Mouse (Mus musculus): ENCODE measurements around the gene Elfn1.
A peak's percentile ranks its signal among the peaks of the same experiment; 100 is the strongest.
"Not testable (repeated sequence)": the region's sequence is repeated elsewhere in the genome, so short reads cannot be mapped to it uniquely, and the experiment has no call there.

Gene Elfn1

GRCm38 (mm10) chr5:139970186-139970631, 62.5 kb downstream of the Elfn1 start:
- no peak for DNase-seq (ENCODE audit: low read depth, low spot score)

GRCm38 (mm10) chr5:139976584-139976983, 68.8 kb downstream of the Elfn1 start:
- no peak for DNase-seq (ENCODE audit: low read depth, low spot score)

- DNase-seq (ENCODE audit: low read depth, low spot score), result no peak
These were observed 69.7 kb downstream of the Elfn1 start for GRCm38 (mm10) chr5:139977476-139977875.

- no peak for DNase-seq (ENCODE audit: low read depth, low spot score)
These were observed 71.0 kb downstream of the Elfn1 start for GRCm38 (mm10) chr5:139978525-139979276.

- DNase-seq (ENCODE audit: low read depth, low spot score), result no peak
These were observed 71.6 kb downstream of the Elfn1 start for GRCm38 (mm10) chr5:139979371-139979770.

GRCm38 (mm10) chr5:139981976-139982375, 74.2 kb downstream of the Elfn1 start:
- no peak for DNase-seq (ENCODE audit: low read depth, low spot score)

- DNase-seq (ENCODE audit: low read depth, low spot score), result no peak
These were observed 77.5 kb downstream of the Elfn1 start for GRCm38 (mm10) chr5:139985073-139985746.

- no peak for DNase-seq (ENCODE audit: low read depth, low spot score)
These were observed 83.8 kb downstream of the Elfn1 start for GRCm38 (mm10) chr5:139991531-139991930.

GRCm38 (mm10) chr5:139998321-139998720, 90.6 kb downstream of the Elfn1 start:
- not testable (repeated sequence) for DNase-seq (ENCODE audit: low read depth, low spot score)

GRCm38 (mm10) chr5:139998916-139999315, 91.2 kb downstream of the Elfn1 start:
- no peak for DNase-seq (ENCODE audit: low read depth, low spot score)

GRCm38 (mm10) chr5:140002541-140002940, 94.8 kb downstream of the Elfn1 start:
- no peak for DNase-seq (ENCODE audit: low read depth, low spot score)

GRCm38 (mm10) chr5:140006861-140007260, 99.1 kb downstream of the Elfn1 start:
- no peak for DNase-seq (ENCODE audit: low read depth, low spot score)

GRCm38 (mm10) chr5:140007656-140008522, 100.1 kb downstream of the Elfn1 start:
- peak; percentile 72 for DNase-seq (ENCODE audit: low read depth, low spot score)

- DNase-seq (ENCODE audit: low read depth, low spot score), result no peak
These were observed 100.7 kb downstream of the Elfn1 start for GRCm38 (mm10) chr5:140008523-140008806.

GRCm38 (mm10) chr5:140009083-140009655, 101.4 kb downstream of the Elfn1 start:
- DNase-seq (ENCODE audit: low read depth, low spot score), result no peak

GRCm38 (mm10) chr5:140010405-140010804, 102.7 kb downstream of the Elfn1 start:
- DNase-seq (ENCODE audit: low read depth, low spot score), result no peak

- DNase-seq (ENCODE audit: low read depth, low spot score), result no peak
These were observed 104.7 kb downstream of the Elfn1 start for GRCm38 (mm10) chr5:140012286-140012967.

- no peak for DNase-seq (ENCODE audit: low read depth, low spot score)
These were observed 105.9 kb downstream of the Elfn1 start for GRCm38 (mm10) chr5:140013652-140014051.

GRCm38 (mm10) chr5:140016896-140017295, 109.2 kb downstream of the Elfn1 start:
- DNase-seq (ENCODE audit: low read depth, low spot score), result no peak

- no peak for DNase-seq (ENCODE audit: low read depth, low spot score)
These were observed 111.0 kb downstream of the Elfn1 start for GRCm38 (mm10) chr5:140018780-140019179.

- DNase-seq (ENCODE audit: low read depth, low spot score), result no peak
These were observed 111.9 kb downstream of the Elfn1 start for GRCm38 (mm10) chr5:140019616-140020015.

All from retina, adult 2 months (tissue).